Mouse (Mus musculus) central nervous system, embryonic 11.5 days (tissue): ENCODE results near the gene Olfr916. TPM values are rescaled to one million over a fixed set of nuclear protein-coding genes. Genes with fewer than 3 reads are reported as not detected.

Experiments
- polyA plus RNA-seq: library from polyadenylated mRNA; depleted of rRNA; stranded (reverse); fragments of >200 nt; gene quantifications from 2 replicates; pipeline ENCODE4 v1.2.3, GENCODE M21; 2012; rRNA removed

Gene Olfr916
- not detected in 2 replicates for polyA plus RNA-seq

GRCm38 (mm10) chr9:38659775-38660174 is at the start of gene Olfr916:
Gene Olfr916, minus strand, starts transcription at chr9:38659875.

GRCm38 (mm10) chr9:38674501-38674900 is 14.8 kb upstream of the Olfr916 start, which contains the start of gene Olfr918:
Gene Olfr918, minus strand, starts transcription at chr9:38674601.

GRCm38 (mm10) chr9:38665742-38666141 is 6.1 kb upstream of the Olfr916 start, which contains the start of gene Olfr917:
Gene Olfr917, minus strand, starts transcription at chr9:38665842.

Other genes starting within 250 kb of the Olfr916 start
- gene Olfr901, start 230.4 kb downstream of the Olfr916 start, polyA plus RNA-seq, result not detected in 2 replicates
- not detected in 2 replicates for gene Olfr902, start 212.2 kb downstream of the Olfr916 start, polyA plus RNA-seq
- not detected in 2 replicates for gene Olfr904, start 196.7 kb downstream of the Olfr916 start, polyA plus RNA-seq
- gene Olfr905, start 188.8 kb downstream of the Olfr916 start, polyA plus RNA-seq, result not detected in 2 replicates
- gene Olfr906, start 172.8 kb downstream of the Olfr916 start, polyA plus RNA-seq, result not detected in 2 replicates
- not detected in 2 replicates for gene Olfr907, start 164.1 kb downstream of the Olfr916 start, polyA plus RNA-seq
- gene Olfr911-ps1, start 138.3 kb downstream of the Olfr916 start, polyA plus RNA-seq, result not detected in 2 replicates
- gene Olfr910, start 122.0 kb downstream of the Olfr916 start, polyA plus RNA-seq, result not detected in 2 replicates
- not detected in 2 replicates for gene Olfr912, start 79.7 kb downstream of the Olfr916 start, polyA plus RNA-seq
- gene Olfr913, start 67.1 kb downstream of the Olfr916 start, polyA plus RNA-seq, result not detected in 2 replicates
- gene Olfr914, start 54.8 kb downstream of the Olfr916 start, polyA plus RNA-seq, result not detected in 2 replicates
- gene Olfr917, start 6.0 kb upstream of the Olfr916 start, polyA plus RNA-seq, result not detected in 2 replicates
- gene Olfr918, start 14.7 kb upstream of the Olfr916 start, polyA plus RNA-seq, result not detected in 2 replicates
- gene Olfr919, start 43.8 kb upstream of the Olfr916 start, polyA plus RNA-seq, result not detected in 2 replicates
- 6.0 and 9.7 TPM in 2 replicates for gene Vwa5a, start 58.4 kb upstream of the Olfr916 start, polyA plus RNA-seq
- 0.01 and 0.06 TPM in 2 replicates for gene Olfr920, start 92.4 kb upstream of the Olfr916 start, polyA plus RNA-seq
- gene Olfr921, start 113.2 kb upstream of the Olfr916 start, polyA plus RNA-seq, result not detected in 2 replicates
- gene Olfr922, start 154.7 kb upstream of the Olfr916 start, polyA plus RNA-seq, result not detected in 2 replicates
- not detected in 2 replicates for gene Olfr923, start 166.7 kb upstream of the Olfr916 start, polyA plus RNA-seq
- gene Olfr924, start 184.6 kb upstream of the Olfr916 start, polyA plus RNA-seq, result not detected in 2 replicates
- not detected in 2 replicates for gene Olfr26, start 195.2 kb upstream of the Olfr916 start, polyA plus RNA-seq
- not detected in 2 replicates for gene Olfr926, start 217.3 kb upstream of the Olfr916 start, polyA plus RNA-seq